Mouse (Mus musculus): ENCODE measurements around the gene Apbb1. TPM values are rescaled to one million over a fixed set of nuclear protein-coding genes. Genes with fewer than 3 reads are reported as not detected.

Apbb1 gene
- total RNA-seq (2012; rRNA removed) = 14.2 and 19.9 TPM in 2 replicates

GRCm38 (mm10) chr7:105581094-105581703 is at the start of gene Apbb1:
Gene Apbb1, minus strand, starts transcription at chr7:105581653.
- H3K27ac ChIP-seq (ENCODE audit: insufficient read depth, low read depth, low read length, poor library complexity, severe bottlenecking) = no peak within 1 kb of the TSS
- peak; percentile 61 for DNase-seq (ENCODE audit: low read depth, low spot score)
- in situ Hi-C loops (cut with MboI; ENCODE audit: low sequenced_read_pairs in 2 of 2, unreplicated experiment in 2 of 2) = no loop called here

GRCm38 (mm10) chr7:105628633-105629032 is 47.2 kb upstream of the Apbb1 start:
- peaks cover 3% of the 10 kb centered on the region; the same call in 1 of the 2 replicates for H3K36me3 ChIP-seq (ENCODE audit: control insufficient read depth, insufficient read depth, low read length, poor library complexity, severe bottlenecking)
- H3K4me1 ChIP-seq (ENCODE audit: control insufficient read depth in 2 of 2, insufficient read depth in 2 of 2, low read length in 2 of 2, poor library complexity in 1 of 2) = peaks cover 0 to 6% of the 10 kb centered on the region in 2 experiments; a peak in 2 of 4 replicates
- no peak overlapping the region for H3K9ac ChIP-seq (ENCODE audit: insufficient read depth, low read depth, low read length, poor library complexity, severe bottlenecking)
- in situ Hi-C loops (cut with MboI; ENCODE audit: low sequenced_read_pairs in 2 of 2, unreplicated experiment in 2 of 2) = no loop called here
- H3K27ac ChIP-seq (ENCODE audit: insufficient read depth, low read depth, low read length, poor library complexity, severe bottlenecking) = no peak overlapping the region
- no peak for TF ChIP-seq CHD2 (IDR thresholded peaks at IDR 0.05; ENCODE audit: low read depth, low read length)
- TF ChIP-seq HCFC1 (IDR thresholded peaks at IDR 0.05; ENCODE audit: borderline replicate concordance, insufficient read depth, low read length) = no peak
- no peak for TF ChIP-seq MAFK (IDR thresholded peaks at IDR 0.05; ENCODE audit: insufficient read depth, low read depth, low read length)
- no peak for TF ChIP-seq ZC3H11A (IDR thresholded peaks at IDR 0.05; ENCODE audit: borderline replicate concordance, low read depth, low read length)
- no peak for TF ChIP-seq ZNF384 (IDR thresholded peaks at IDR 0.05; ENCODE audit: low read depth, low read length)
- no peaks in the 10 kb centered on the region for H3K9me3 ChIP-seq (ENCODE audit: control insufficient read depth, insufficient read depth, low read depth, low read length)
- no peak overlapping the region for H3K4me3 ChIP-seq (ENCODE audit: insufficient read depth in 1 of 2, low read depth in 1 of 2, low read length in 2 of 2, poor library complexity in 1 of 2, severe bottlenecking in 1 of 2)
- DNase-seq (ENCODE audit: low read depth, low spot score) = no peak

More at GRCm38 (mm10) chr7:105581094-105581703, at the start of gene Apbb1:
- no peak for TF ChIP-seq CHD2 (IDR thresholded peaks at IDR 0.05; ENCODE audit: low read depth, low read length)
- TF ChIP-seq MAFK (IDR thresholded peaks at IDR 0.05; ENCODE audit: insufficient read depth, low read depth, low read length) = no peak
- TF ChIP-seq ZC3H11A (IDR thresholded peaks at IDR 0.05; ENCODE audit: borderline replicate concordance, low read depth, low read length) = no peak
- TF ChIP-seq ZNF384 (IDR thresholded peaks at IDR 0.05; ENCODE audit: low read depth, low read length) = no peak
- 0 out of 2 replicates have a peak, but pooled peaks have one; percentile 27 for TF ChIP-seq HCFC1 (IDR thresholded peaks at IDR 0.05; ENCODE audit: borderline replicate concordance, insufficient read depth, low read length)
- H3K9ac ChIP-seq (ENCODE audit: insufficient read depth, low read depth, low read length, poor library complexity, severe bottlenecking) = peak within 1 kb of the TSS; percentile 71
- H3K4me3 ChIP-seq (ENCODE audit: insufficient read depth in 1 of 2, low read depth in 1 of 2, low read length in 2 of 2, poor library complexity in 1 of 2, severe bottlenecking in 1 of 2) = peak within 1 kb of the TSS; percentile 84 to 85
- no peaks in the 10 kb centered on the region; a peak in 1 of 4 replicates for H3K4me1 ChIP-seq (ENCODE audit: control insufficient read depth in 2 of 2, insufficient read depth in 2 of 2, low read length in 2 of 2, poor library complexity in 1 of 2)
- H3K36me3 ChIP-seq (ENCODE audit: control insufficient read depth, insufficient read depth, low read length, poor library complexity, severe bottlenecking) = no peaks in the 10 kb centered on the region
- H3K9me3 ChIP-seq (ENCODE audit: control insufficient read depth, insufficient read depth, low read depth, low read length) = no peaks in the 10 kb centered on the region

GRCm38 (mm10) chr7:105625397-105625796 is 43.9 kb upstream of the Apbb1 start:
- no peak for TF ChIP-seq ZNF384 (IDR thresholded peaks at IDR 0.05; ENCODE audit: low read depth, low read length)
- no peak for TF ChIP-seq MAFK (IDR thresholded peaks at IDR 0.05; ENCODE audit: insufficient read depth, low read depth, low read length)
- no peak for TF ChIP-seq ZC3H11A (IDR thresholded peaks at IDR 0.05; ENCODE audit: borderline replicate concordance, low read depth, low read length)
- TF ChIP-seq CHD2 (IDR thresholded peaks at IDR 0.05; ENCODE audit: low read depth, low read length) = no peak
- TF ChIP-seq HCFC1 (IDR thresholded peaks at IDR 0.05; ENCODE audit: borderline replicate concordance, insufficient read depth, low read length) = no peak
- no peak for DNase-seq (ENCODE audit: low read depth, low spot score)
- Histone ChIP-seq H3K36me3 (ENCODE audit: control insufficient read depth, insufficient read depth, low read length, poor library complexity, severe bottlenecking) (peaks cover 4% of the 10 kb centered on the region; the same call in 1 of the 2 replicates), H3K4me3 (ENCODE audit: insufficient read depth in 1 of 2, low read depth in 1 of 2, low read length in 2 of 2, poor library complexity in 1 of 2, severe bottlenecking in 1 of 2) (no peak overlapping the region), H3K9me3 (ENCODE audit: control insufficient read depth, insufficient read depth, low read depth, low read length) (no peaks in the 10 kb centered on the region), H3K9ac (ENCODE audit: insufficient read depth, low read depth, low read length, poor library complexity, severe bottlenecking) (no peak overlapping the region), H3K27ac (ENCODE audit: insufficient read depth, low read depth, low read length, poor library complexity, severe bottlenecking) (no peak overlapping the region), H3K4me1 (ENCODE audit: control insufficient read depth in 2 of 2, insufficient read depth in 2 of 2, low read length in 2 of 2, poor library complexity in 1 of 2) (peaks cover 0 to 4% of the 10 kb centered on the region in 2 experiments; a peak in 1 of 4 replicates)
- in situ Hi-C loops (cut with MboI; ENCODE audit: low sequenced_read_pairs in 2 of 2, unreplicated experiment in 2 of 2) = no loop called here

- no peak overlapping the region for H3K9ac ChIP-seq (ENCODE audit: insufficient read depth, low read depth, low read length, poor library complexity, severe bottlenecking)
- H3K4me3 ChIP-seq (ENCODE audit: insufficient read depth in 1 of 2, low read depth in 1 of 2, low read length in 2 of 2, poor library complexity in 1 of 2, severe bottlenecking in 1 of 2) = no peak overlapping the region
- peaks cover 0 to 4% of the 10 kb centered on the region in 2 experiments; a peak in 1 of 4 replicates for H3K4me1 ChIP-seq (ENCODE audit: control insufficient read depth in 2 of 2, insufficient read depth in 2 of 2, low read length in 2 of 2, poor library complexity in 1 of 2)
- no peak for TF ChIP-seq ZNF384 (IDR thresholded peaks at IDR 0.05; ENCODE audit: low read depth, low read length)
- TF ChIP-seq CHD2 (IDR thresholded peaks at IDR 0.05; ENCODE audit: low read depth, low read length) = no peak
- no peak for TF ChIP-seq HCFC1 (IDR thresholded peaks at IDR 0.05; ENCODE audit: borderline replicate concordance, insufficient read depth, low read length)
- no peak for TF ChIP-seq MAFK (IDR thresholded peaks at IDR 0.05; ENCODE audit: insufficient read depth, low read depth, low read length)
- no peak for TF ChIP-seq ZC3H11A (IDR thresholded peaks at IDR 0.05; ENCODE audit: borderline replicate concordance, low read depth, low read length)
- in situ Hi-C loops (cut with MboI; ENCODE audit: low sequenced_read_pairs in 2 of 2, unreplicated experiment in 2 of 2) = no loop called here
- DNase-seq (ENCODE audit: low read depth, low spot score) = no peak
- no peaks in the 10 kb centered on the region for H3K9me3 ChIP-seq (ENCODE audit: control insufficient read depth, insufficient read depth, low read depth, low read length)
- H3K27ac ChIP-seq (ENCODE audit: insufficient read depth, low read depth, low read length, poor library complexity, severe bottlenecking) = no peak overlapping the region
- H3K36me3 ChIP-seq (ENCODE audit: control insufficient read depth, insufficient read depth, low read length, poor library complexity, severe bottlenecking) = peaks cover 31% of the 10 kb centered on the region
These were observed 40.3 kb upstream of the Apbb1 start for GRCm38 (mm10) chr7:105621646-105622292.
